8 mouse cellular contexts compared by ENCODE assay signal in the genomic region with DNA sequence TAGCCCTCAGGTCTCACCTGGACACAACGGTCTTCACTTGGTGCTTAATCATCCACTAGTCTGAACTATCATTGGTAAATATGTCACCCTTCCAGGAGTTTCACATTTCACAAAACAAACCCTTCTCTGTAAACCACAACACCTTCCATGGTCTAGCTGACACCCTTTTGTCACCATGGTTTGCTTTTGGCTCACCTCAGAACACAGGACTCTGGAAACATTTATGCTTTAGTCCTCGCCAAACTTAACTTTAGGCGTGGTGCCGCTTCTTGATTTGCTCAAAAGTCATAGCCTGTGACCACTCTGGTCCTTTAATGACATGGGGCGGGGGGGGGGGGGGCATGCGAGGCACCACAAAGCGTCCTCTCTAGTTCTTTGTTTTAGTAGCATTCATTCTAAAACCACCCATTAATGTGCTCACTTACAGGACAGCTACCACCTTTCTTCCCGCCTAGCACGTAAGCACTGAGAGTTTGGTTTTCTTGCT. TPM values are rescaled to one million over a fixed set of nuclear protein-coding genes. Genes with fewer than 3 reads are reported as not detected.
DNase-seq lines count a peak whose midpoint lies in the region; ATAC-seq lines count a peak whose summit lies in the region.

No protein-coding gene starts in this region.

- H3K27ac ChIP-seq in kidney, embryonic 16.5 days (ENCODE audit: low read length) = peak overlapping the region; percentile 98
- peak overlapping the region; percentile 99 for H3K27ac ChIP-seq in brown adipose tissue, adult 24 weeks (replicated peaks; ENCODE audit: low read depth, low read length)

- H3K9ac ChIP-seq in kidney, embryonic 16.5 days (replicated peaks; ENCODE audit: low read length) = peak overlapping the region; percentile 71

- H3K4me3 ChIP-seq in kidney, embryonic 16.5 days (ENCODE audit: low read length) = peak overlapping the region; percentile 85
- H3K4me3 ChIP-seq in brown adipose tissue, adult 24 weeks (ENCODE audit: insufficient read depth, low read depth, low read length) = peak overlapping the region; percentile 79

- 32% methylated on average over 9 of the region's 9 CpGs for WGBS in kidney, embryonic 16.5 days

- peak overlapping the region; percentile 77 for H3K4me2 ChIP-seq in kidney, embryonic 16.5 days (replicated peaks; ENCODE audit: low read depth, low read length)

- H3K9me3 ChIP-seq in kidney, embryonic 16.5 days (ENCODE audit: low read length) = no peaks in the 10 kb centered on the region

- no peak for ATAC-seq in kidney, embryonic 16.5 days (ENCODE audit: low FRiP score, low TSS enrichment)
- ATAC-seq in inflammation-experienced regulatory T-cells, adult 6 months = peak; percentile 46

- DNase-seq in kidney, postnatal 14 days = no peak
- peak; percentile 83 for DNase-seq in naive thymus-derived CD4-positive, alpha-beta T cell, adult 2 months (ENCODE audit: low read depth)
- no peak for DNase-seq in left cerebral cortex, postnatal 14 days (ENCODE audit: low spot score in 2 of 2)
- DNase-seq in T-cell, adult 2 months (ENCODE audit: low spot score) = no peak
- DNase-seq in frontal cortex, postnatal 10 days (ENCODE audit: low spot score in 2 of 2) = no peak

- peaks cover 30% of the 10 kb centered on the region for H3K4me1 ChIP-seq in kidney, embryonic 16.5 days (ENCODE audit: insufficient read depth, low read length)
- peaks cover 38% of the 10 kb centered on the region for H3K4me1 ChIP-seq in brown adipose tissue, adult 24 weeks (ENCODE audit: control insufficient read depth, insufficient read depth, insufficient read length, low read length)

- no peaks in the 10 kb centered on the region; the same call in 1 of the 2 replicates for H3K36me3 ChIP-seq in kidney, embryonic 16.5 days (ENCODE audit: insufficient read depth, low read length)

- intact Hi-C loops in left cerebral cortex, postnatal 14 days (cut with DNase I) = no loop called here

- no peaks in the 10 kb centered on the region for H3K27me3 ChIP-seq in kidney, embryonic 16.5 days (ENCODE audit: insufficient read depth, low read length)

RNA-seq across cellular contexts. Expression of gene Grk6, which starts 1.0 kb away (rescaled TPM):
- 17.4 and 25.6 TPM in 2 replicates for polyA plus RNA-seq in kidney, embryonic 16.5 days (2015; fragmentation: Nextera tagmentation; extraction: Ambion mirVana)
- polyA plus RNA-seq in brown adipose tissue, adult 24 weeks (2012; ENCODE audit: insufficient read depth, insufficient read length, missing spikeins) = 10.5 and 17.4 TPM in 2 replicates
- 10 to 100 TPM; 35.3 to 50.0 (median 40.5) TPM for polyA plus RNA-seq in inflammation-experienced regulatory T-cells, adult 6 months (2017; shearing (Covaris generic))
- total RNA-seq in left cerebral cortex, postnatal 14 days (2021) = 10 to 100 TPM; 67.5 to 67.8 TPM

RNA-seq across cellular contexts. Expression of gene F12, which starts 17.2 kb away (rescaled TPM):
- 0.28 and 0.79 TPM in 2 replicates for polyA plus RNA-seq in kidney, embryonic 16.5 days (2015; fragmentation: Nextera tagmentation; extraction: Ambion mirVana)
- polyA plus RNA-seq in brown adipose tissue, adult 24 weeks (2012; ENCODE audit: insufficient read depth, insufficient read length, missing spikeins) = not detected in 2 replicates
- polyA plus RNA-seq in inflammation-experienced regulatory T-cells, adult 6 months (2017; shearing (Covaris generic)) = under 1 TPM in 1 of 3 experiments, not detected in 2; 0.24 TPM
- under 1 TPM in 1 of 2 experiments, not detected in 1; 0.30 TPM for total RNA-seq in left cerebral cortex, postnatal 14 days (2021)

RNA-seq across cellular contexts. Expression of gene Prr7, which starts 20.2 kb away (rescaled TPM):
- polyA plus RNA-seq in kidney, embryonic 16.5 days (2015; fragmentation: Nextera tagmentation; extraction: Ambion mirVana) = 0.37 and 0.59 TPM in 2 replicates
- not detected in 2 replicates for polyA plus RNA-seq in brown adipose tissue, adult 24 weeks (2012; ENCODE audit: insufficient read depth, insufficient read length, missing spikeins)
- under 1 TPM in 1 of 3 experiments, not detected in 2; 0.26 TPM for polyA plus RNA-seq in inflammation-experienced regulatory T-cells, adult 6 months (2017; shearing (Covaris generic))
- total RNA-seq in left cerebral cortex, postnatal 14 days (2021) = 100 to 1,000 TPM in 1 of 2 experiments, 10 to 100 TPM in 1; 98.9 to 104 TPM

RNA-seq across cellular contexts. Expression of gene Pfn3, which starts 28.8 kb away (rescaled TPM):
- polyA plus RNA-seq in kidney, embryonic 16.5 days (2015; fragmentation: Nextera tagmentation; extraction: Ambion mirVana) = 0.46 TPM in 1 of 2 replicates, not detected in the other
- not detected in 2 replicates for polyA plus RNA-seq in brown adipose tissue, adult 24 weeks (2012; ENCODE audit: insufficient read depth, insufficient read length, missing spikeins)
- not detected for polyA plus RNA-seq in inflammation-experienced regulatory T-cells, adult 6 months (2017; shearing (Covaris generic))
- total RNA-seq in left cerebral cortex, postnatal 14 days (2021) = under 1 TPM in 1 of 2 experiments, not detected in 1; 0.70 TPM

RNA-seq across cellular contexts. Expression of gene Dbn1, which starts 44.1 kb away (rescaled TPM):
- polyA plus RNA-seq in kidney, embryonic 16.5 days (2015; fragmentation: Nextera tagmentation; extraction: Ambion mirVana) = 177 and 194 TPM in 2 replicates
- 7.6 and 8.3 TPM in 2 replicates for polyA plus RNA-seq in brown adipose tissue, adult 24 weeks (2012; ENCODE audit: insufficient read depth, insufficient read length, missing spikeins)
- under 1 TPM in 1 of 3 experiments, not detected in 2; 0.15 TPM for polyA plus RNA-seq in inflammation-experienced regulatory T-cells, adult 6 months (2017; shearing (Covaris generic))
- total RNA-seq in left cerebral cortex, postnatal 14 days (2021) = 100 to 1,000 TPM; 326 to 327 TPM
